34 mouse cellular contexts compared by ENCODE assay signal in genomic region chr11:70877670-70878069, GRCm38 (mm10).
"Had no signal": no experiment of that assay in that cellular context is flagged by ENCODE, and none has a peak within 500 bp of the region (broad histone marks: within the 10 kb centered on the region; RNA-seq: fewer than 3 reads in every experiment).

No protein-coding gene starts in this region.

- H3K27me3 ChIP-seq: heart, embryonic 12.5 days; heart, embryonic 13.5 days; heart, embryonic 15.5 days; hindbrain, embryonic 12.5 days; hindbrain, embryonic 13.5 days; hindbrain, embryonic 15.5 days; intestine, embryonic 15.5 days; kidney, embryonic 15.5 days had no signal

- H3K4me3 ChIP-seq: heart, embryonic 10.5 days; heart, embryonic 12.5 days; heart, embryonic 13.5 days; heart, embryonic 15.5 days; hindbrain, embryonic 10.5 days; hindbrain, embryonic 12.5 days; hindbrain, embryonic 13.5 days; hindbrain, embryonic 15.5 days; intestine, embryonic 15.5 days; kidney, embryonic 15.5 days; layer of hippocampus, adult 2 months had no signal

- H3K4me2 ChIP-seq: heart, embryonic 11.5 days; heart, embryonic 12.5 days; heart, embryonic 13.5 days; heart, embryonic 15.5 days; hindbrain, embryonic 12.5 days; hindbrain, embryonic 13.5 days; hindbrain, embryonic 14.5 days; hindbrain, embryonic 15.5 days; intestine, embryonic 15.5 days; kidney, embryonic 15.5 days had no signal

- H3K9me3 ChIP-seq: heart, embryonic 10.5 days; heart, embryonic 12.5 days; heart, embryonic 13.5 days; heart, embryonic 15.5 days; hindbrain, embryonic 10.5 days; hindbrain, embryonic 12.5 days; hindbrain, embryonic 13.5 days; hindbrain, embryonic 15.5 days; intestine, embryonic 15.5 days; kidney, embryonic 15.5 days had no signal

- H3K4me1 ChIP-seq: hindbrain, embryonic 10.5 days; hindbrain, embryonic 12.5 days had no signal

- H3K9ac ChIP-seq: heart, embryonic 12.5 days; heart, embryonic 13.5 days; heart, embryonic 15.5 days; hindbrain, embryonic 12.5 days; hindbrain, embryonic 13.5 days; hindbrain, embryonic 14.5 days; hindbrain, embryonic 15.5 days; intestine, embryonic 15.5 days; kidney, embryonic 15.5 days had no signal

- ATAC-seq: hindbrain, embryonic 16.5 days; hindbrain, postnatal 0 days; inflammation-experienced regulatory T-cells, adult 6 months; intestine, embryonic 15.5 days; intestine, embryonic 16.5 days; intestine, postnatal 0 days had no signal

- H3K36me3 ChIP-seq: intestine, embryonic 15.5 days had no signal

- H3K27ac ChIP-seq: heart, embryonic 10.5 days; heart, embryonic 13.5 days; heart, embryonic 15.5 days; hindbrain, embryonic 10.5 days; hindbrain, embryonic 12.5 days; hindbrain, embryonic 13.5 days; hindbrain, embryonic 14.5 days; hindbrain, embryonic 15.5 days; hindbrain, postnatal 0 days; intestine, embryonic 15.5 days; kidney, embryonic 15.5 days; kidney, postnatal 0 days; layer of hippocampus, adult 2 months had no signal

- DNase-seq: heart, postnatal 10 days; heart, postnatal 14 days; heart, postnatal 36 days; kidney, adult 11 months; kidney, adult 18-20 months; kidney, adult 2 months; kidney, adult 8-10 months; kidney, adult 9 months; kidney, postnatal 10 days; kidney, postnatal 14 days; kidney, postnatal 25 days; kidney, postnatal 36 days; kidney, postnatal 4 days; layer of hippocampus, adult 9-11 months; layer of hippocampus, postnatal 36 days had no signal
